Comparison of ENCODE assay signal across 7 mouse cellular contexts in the genomic region with DNA sequence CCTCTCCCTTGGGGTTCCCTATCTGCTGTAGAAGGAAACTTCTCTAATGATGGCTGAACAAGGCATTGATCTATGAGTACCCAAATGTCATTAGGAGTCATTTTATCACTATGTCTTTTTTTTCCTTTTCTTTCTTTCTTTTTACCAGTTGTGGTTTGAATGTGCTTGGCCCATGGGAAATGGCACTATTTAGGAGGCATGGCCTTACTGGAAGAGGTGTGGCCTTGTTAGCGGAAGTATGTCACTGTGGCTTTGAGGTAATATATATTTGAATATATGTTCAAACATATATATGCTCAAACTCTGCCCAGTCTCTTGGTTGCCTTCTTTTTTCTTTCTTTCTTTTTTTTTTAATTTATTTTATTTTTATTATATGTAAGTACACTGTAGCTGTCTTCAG. TPM values are rescaled to one million over a fixed set of nuclear protein-coding genes. Genes with fewer than 3 reads are reported as not detected.
DNase-seq lines count a peak whose midpoint lies in the region; ATAC-seq lines count a peak whose summit lies in the region.

No protein-coding gene starts in this region.

- peaks cover 6% of the 10 kb centered on the region for H3K4me1 ChIP-seq in lung, embryonic 16.5 days (replicated peaks; ENCODE audit: control insufficient read depth, insufficient read depth, low read length)
- H3K4me1 ChIP-seq in embryonic facial prominence, embryonic 10.5 days: peaks cover 24% of the 10 kb centered on the region
- H3K4me1 ChIP-seq in intestine, embryonic 15.5 days (replicated peaks): peaks cover 6% of the 10 kb centered on the region

- H3K9me3 ChIP-seq in lung, embryonic 16.5 days (ENCODE audit: control insufficient read depth, low read length): no peaks in the 10 kb centered on the region
- H3K9me3 ChIP-seq in embryonic facial prominence, embryonic 10.5 days: no peaks in the 10 kb centered on the region
- no peaks in the 10 kb centered on the region for H3K9me3 ChIP-seq in intestine, embryonic 15.5 days

- WGBS in lung, embryonic 16.5 days: 89% methylated on average over 1 of the region's 1 CpGs
- WGBS in embryonic facial prominence, embryonic 10.5 days: 91% methylated on average over 1 of the region's 1 CpGs
- 91% methylated on average over 1 of the region's 1 CpGs for WGBS in intestine, embryonic 15.5 days

- H3K27me3 ChIP-seq in lung, embryonic 16.5 days (ENCODE audit: control insufficient read depth, insufficient read depth, low read depth, low read length): no peaks in the 10 kb centered on the region
- no peaks in the 10 kb centered on the region for H3K27me3 ChIP-seq in embryonic facial prominence, embryonic 10.5 days (replicated peaks; ENCODE audit: low read depth, poor library complexity, severe bottlenecking)
- H3K27me3 ChIP-seq in intestine, embryonic 15.5 days (replicated peaks): no peaks in the 10 kb centered on the region

- H3K4me3 ChIP-seq in lung, embryonic 16.5 days (ENCODE audit: low read length): no peak overlapping the region
- H3K4me3 ChIP-seq in embryonic facial prominence, embryonic 10.5 days: peak overlapping the region; percentile 93; the same call in 1 of the 2 replicates
- no peak overlapping the region for H3K4me3 ChIP-seq in intestine, embryonic 15.5 days (replicated peaks)

- DNase-seq in lung, postnatal 10 days: no peak
- no peak for DNase-seq in embryonic facial prominence, embryonic 10.5 days (ENCODE audit: low spot score)
- DNase-seq in left cerebral cortex, adult 11 months (ENCODE audit: low spot score): no peak
- DNase-seq in kidney, postnatal 25 days: no peak

- no peak overlapping the region for H3K9ac ChIP-seq in lung, embryonic 16.5 days (ENCODE audit: low read length)
- no peak overlapping the region for H3K9ac ChIP-seq in intestine, embryonic 15.5 days

- H3K27ac ChIP-seq in lung, embryonic 16.5 days (ENCODE audit: low read length): no peak overlapping the region
- no peak overlapping the region for H3K27ac ChIP-seq in embryonic facial prominence, embryonic 10.5 days (replicated peaks)
- no peak overlapping the region for H3K27ac ChIP-seq in intestine, embryonic 15.5 days

- H3K36me3 ChIP-seq in lung, embryonic 16.5 days (ENCODE audit: control insufficient read depth, insufficient read depth, low read length): no peaks in the 10 kb centered on the region
- H3K36me3 ChIP-seq in embryonic facial prominence, embryonic 10.5 days (replicated peaks): peaks cover 7% of the 10 kb centered on the region; the same call in 1 of the 2 replicates
- H3K36me3 ChIP-seq in intestine, embryonic 15.5 days: no peaks in the 10 kb centered on the region

- ATAC-seq in lung, embryonic 16.5 days (ENCODE audit: low read depth): no peak
- ATAC-seq in intestine, embryonic 15.5 days: no peak
- ATAC-seq in neutrophil, adult 5-6 weeks (ENCODE audit: extremely low read depth, insufficient number of reproducible peaks, low FRiP score, poor library complexity, severe bottlenecking): peak; percentile 28; the same call in 1 of the 2 replicates

- peak overlapping the region; percentile 74 for H3K4me2 ChIP-seq in lung, embryonic 16.5 days (ENCODE audit: low read depth, low read length)
- peak overlapping the region; percentile 85 for H3K4me2 ChIP-seq in intestine, embryonic 15.5 days (replicated peaks)

RNA-seq across cellular contexts. Expression of gene Plekhm1, which starts 1.0 kb away (rescaled TPM):
- 9.8 and 10.2 TPM in 2 replicates for polyA plus RNA-seq in lung, embryonic 16.5 days (2015; fragmentation: Nextera tagmentation; extraction: Ambion mirVana)
- 8.1 and 8.9 TPM in 2 replicates for polyA plus RNA-seq in embryonic facial prominence, embryonic 10.5 days (2016; fragmentation: Nextera tagmentation; extraction: Ambion mirVana)
- polyA plus RNA-seq in intestine, embryonic 15.5 days (2015; fragmentation: Nextera tagmentation; extraction: Ambion mirVana): 5.6 and 6.2 TPM in 2 replicates
- 28.5 and 29.7 TPM in 2 replicates for total RNA-seq in neutrophil, adult 5-6 weeks (2017)

RNA-seq across cellular contexts. Expression of gene Arhgap27, which starts 50.0 kb away (rescaled TPM):
- 14.1 and 15.7 TPM in 2 replicates for polyA plus RNA-seq in lung, embryonic 16.5 days (2015; fragmentation: Nextera tagmentation; extraction: Ambion mirVana)
- 5.3 and 5.8 TPM in 2 replicates for polyA plus RNA-seq in embryonic facial prominence, embryonic 10.5 days (2016; fragmentation: Nextera tagmentation; extraction: Ambion mirVana)
- 33.0 and 36.2 TPM in 2 replicates for polyA plus RNA-seq in intestine, embryonic 15.5 days (2015; fragmentation: Nextera tagmentation; extraction: Ambion mirVana)
- total RNA-seq in neutrophil, adult 5-6 weeks (2017): 59.8 and 81.4 TPM in 2 replicates
